Mouse (Mus musculus): Measurements from ENCODE around the gene Gm11639. TPM values are rescaled to one million over a fixed set of nuclear protein-coding genes. Genes with fewer than 3 reads are reported as not detected.

Gm11639 gene
- total and polyA plus RNA-seq, 2 experiments from 2014 or later = 0.05 to 0.17 TPM

DNA sequence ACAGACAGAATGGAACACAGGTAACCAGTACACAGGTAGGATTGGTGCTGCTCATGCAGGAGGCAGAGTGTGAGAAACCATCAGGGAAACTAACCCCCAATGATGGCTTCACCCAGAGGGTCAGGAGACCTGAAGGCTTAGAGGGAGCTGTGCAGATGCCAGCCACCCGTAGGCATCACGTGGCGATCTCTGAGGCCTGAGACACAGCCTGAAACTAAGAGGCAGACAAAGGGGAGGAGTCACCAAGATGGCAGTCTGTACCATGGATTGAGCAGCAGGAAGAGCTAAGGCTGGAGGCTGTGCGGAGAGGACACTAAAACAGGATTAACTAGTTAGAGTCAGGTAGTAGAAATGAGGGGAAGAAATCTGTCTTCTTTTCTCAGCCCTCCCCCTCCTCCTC is 465.2 kb downstream of the Gm11639 start:
- Histone ChIP-seq H3K4me1 (ENCODE audit: insufficient read depth) (no peaks in the 10 kb centered on the region), H3K4me2 (ENCODE audit: low read depth) (no peak overlapping the region), H3K9ac (no peak overlapping the region), H3K27ac (ENCODE audit: low read depth, low read length) (no peak overlapping the region), H3K9me3 (ENCODE audit: low read length) (no peaks in the 10 kb centered on the region), H3K4me3 (ENCODE audit: low read depth, low read length) (no peak overlapping the region), H3K27me3 (ENCODE audit: insufficient read depth, low read length) (no peaks in the 10 kb centered on the region), H3K36me3 (ENCODE audit: insufficient read depth) (no peaks in the 10 kb centered on the region)
- 67% methylated on average over 4 of the region's 4 CpGs for WGBS
- TF ChIP-seq CTCF (IDR thresholded peaks at IDR 0.05; ENCODE audit: low read depth) = no peak
- no peak for ATAC-seq
- DNase-seq = no peak

DNA sequence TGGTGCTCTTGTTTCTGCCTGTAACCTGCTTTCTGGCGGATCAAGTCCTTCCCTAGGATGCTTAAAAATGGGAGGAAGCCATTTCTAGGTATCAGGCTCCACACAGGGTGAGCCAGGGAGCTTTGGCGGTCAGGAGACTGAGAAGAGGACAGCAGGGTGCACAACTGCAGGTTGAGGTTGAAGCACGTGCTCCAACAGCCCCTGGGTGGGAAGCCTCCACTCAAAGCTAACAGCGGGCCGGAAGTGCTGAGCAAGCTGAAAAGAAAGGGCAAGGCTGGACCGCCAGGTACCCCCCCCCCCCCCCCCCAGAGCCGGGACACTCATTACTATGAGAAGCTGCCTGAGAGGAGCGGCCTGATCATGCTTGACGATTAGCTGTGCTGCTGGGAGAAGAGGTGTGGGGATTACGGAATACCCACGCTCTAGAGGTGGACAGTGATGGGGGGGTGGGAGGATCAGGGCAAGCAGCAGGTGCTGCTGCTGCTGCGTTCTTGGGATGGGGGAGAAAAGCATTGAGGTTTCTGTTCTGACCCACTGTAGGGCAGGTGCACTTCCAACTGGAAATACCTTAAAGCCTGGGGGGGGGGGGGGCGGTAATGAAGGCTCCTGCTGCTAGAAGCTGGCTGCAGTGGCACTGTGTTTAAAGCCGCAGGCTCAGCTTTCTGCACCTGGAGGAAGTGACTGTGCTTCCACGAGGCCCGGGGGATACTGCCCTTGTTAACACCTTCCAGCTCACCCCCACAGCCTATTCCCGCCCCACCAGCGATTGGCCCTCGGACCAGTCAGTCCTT is 465.9 kb downstream of the Gm11639 start:
- ATAC-seq (no peak), DNase-seq (no peak)
- H3K9ac ChIP-seq = 0 out of 2 replicates have a peak overlapping the region, but pooled peaks have one; percentile 14
- TF ChIP-seq CTCF (IDR thresholded peaks at IDR 0.05; ENCODE audit: low read depth) = no peak
- no peaks in the 10 kb centered on the region for H3K9me3 ChIP-seq (ENCODE audit: low read length)
- no peak overlapping the region for H3K4me3 ChIP-seq (ENCODE audit: low read depth, low read length)
- no peaks in the 10 kb centered on the region for H3K36me3 ChIP-seq (ENCODE audit: insufficient read depth)
- H3K4me1 ChIP-seq (ENCODE audit: insufficient read depth) = no peaks in the 10 kb centered on the region
- H3K27me3 ChIP-seq (ENCODE audit: insufficient read depth, low read length) = no peaks in the 10 kb centered on the region
- WGBS = 23% methylated on average over 18 of the region's 19 CpGs
- no peak overlapping the region for H3K4me2 ChIP-seq (ENCODE audit: low read depth)
- H3K27ac ChIP-seq (ENCODE audit: low read depth, low read length) = no peak overlapping the region

DNA sequence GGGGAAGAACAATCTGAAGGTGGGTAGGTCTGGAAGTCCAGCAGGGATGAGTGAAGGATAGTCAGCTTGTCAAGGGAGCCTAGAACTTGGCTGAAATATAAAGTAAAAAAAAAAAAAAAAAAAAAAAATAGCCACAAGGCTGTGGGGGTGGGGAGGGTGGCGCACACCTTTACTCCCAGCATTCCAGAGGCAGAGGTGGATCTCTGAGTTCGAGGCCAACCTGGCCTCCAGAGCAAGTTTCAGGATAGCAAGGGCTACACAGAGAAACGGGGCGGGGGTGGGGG is 466.5 kb downstream of the Gm11639 start:
- no peak for TF ChIP-seq CTCF (IDR thresholded peaks at IDR 0.05; ENCODE audit: low read depth)
- 72% methylated on average over 3 of the region's 4 CpGs for WGBS
- Histone ChIP-seq H3K27me3 (ENCODE audit: insufficient read depth, low read length) (no peaks in the 10 kb centered on the region), H3K9me3 (ENCODE audit: low read length) (no peaks in the 10 kb centered on the region), H3K4me3 (ENCODE audit: low read depth, low read length) (no peak overlapping the region), H3K9ac (no peak overlapping the region), H3K27ac (ENCODE audit: low read depth, low read length) (no peak overlapping the region), H3K36me3 (ENCODE audit: insufficient read depth) (no peaks in the 10 kb centered on the region), H3K4me2 (ENCODE audit: low read depth) (no peak overlapping the region), H3K4me1 (ENCODE audit: insufficient read depth) (no peaks in the 10 kb centered on the region)
- no peak for ATAC-seq
- DNase-seq = no peak

DNA sequence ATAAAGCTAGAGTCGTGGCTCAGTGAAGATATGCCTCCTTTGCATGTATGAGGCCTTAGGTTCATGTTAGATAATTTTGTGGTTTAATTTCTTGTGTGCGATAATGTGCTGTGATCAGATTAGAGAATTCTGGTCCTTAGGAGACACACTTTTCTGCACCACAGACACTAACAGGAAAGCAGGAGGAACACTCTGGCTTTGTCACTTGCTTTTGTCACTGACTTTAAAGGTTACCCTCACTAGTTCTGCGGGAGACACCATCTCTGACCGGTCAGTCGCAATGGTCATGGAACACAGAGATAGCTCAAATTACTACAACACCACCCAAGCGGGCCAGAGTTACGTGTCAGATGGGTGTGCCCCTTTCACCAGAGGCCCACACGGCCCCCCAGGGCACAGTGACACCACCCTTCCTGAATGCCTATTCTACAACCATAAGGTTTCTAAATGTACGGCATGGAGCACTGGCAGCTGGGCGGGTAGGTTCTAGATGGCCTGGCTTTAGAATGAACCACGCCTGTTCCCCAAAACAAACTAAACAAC is 466.9 kb downstream of the Gm11639 start:
- ATAC-seq (no peak), DNase-seq (no peak)
- H3K36me3 ChIP-seq (ENCODE audit: insufficient read depth) = no peaks in the 10 kb centered on the region
- no peaks in the 10 kb centered on the region for H3K9me3 ChIP-seq (ENCODE audit: low read length)
- H3K4me3 ChIP-seq (ENCODE audit: low read depth, low read length) = no peak overlapping the region
- no peak overlapping the region for H3K27ac ChIP-seq (ENCODE audit: low read depth, low read length)
- no peak overlapping the region for H3K4me2 ChIP-seq (ENCODE audit: low read depth)
- no peak overlapping the region for H3K9ac ChIP-seq
- no peaks in the 10 kb centered on the region for H3K4me1 ChIP-seq (ENCODE audit: insufficient read depth)
- H3K27me3 ChIP-seq (ENCODE audit: insufficient read depth, low read length) = no peaks in the 10 kb centered on the region
- WGBS = 85% methylated on average over 11 of the region's 11 CpGs
- TF ChIP-seq CTCF (IDR thresholded peaks at IDR 0.05; ENCODE audit: low read depth) = no peak

DNA sequence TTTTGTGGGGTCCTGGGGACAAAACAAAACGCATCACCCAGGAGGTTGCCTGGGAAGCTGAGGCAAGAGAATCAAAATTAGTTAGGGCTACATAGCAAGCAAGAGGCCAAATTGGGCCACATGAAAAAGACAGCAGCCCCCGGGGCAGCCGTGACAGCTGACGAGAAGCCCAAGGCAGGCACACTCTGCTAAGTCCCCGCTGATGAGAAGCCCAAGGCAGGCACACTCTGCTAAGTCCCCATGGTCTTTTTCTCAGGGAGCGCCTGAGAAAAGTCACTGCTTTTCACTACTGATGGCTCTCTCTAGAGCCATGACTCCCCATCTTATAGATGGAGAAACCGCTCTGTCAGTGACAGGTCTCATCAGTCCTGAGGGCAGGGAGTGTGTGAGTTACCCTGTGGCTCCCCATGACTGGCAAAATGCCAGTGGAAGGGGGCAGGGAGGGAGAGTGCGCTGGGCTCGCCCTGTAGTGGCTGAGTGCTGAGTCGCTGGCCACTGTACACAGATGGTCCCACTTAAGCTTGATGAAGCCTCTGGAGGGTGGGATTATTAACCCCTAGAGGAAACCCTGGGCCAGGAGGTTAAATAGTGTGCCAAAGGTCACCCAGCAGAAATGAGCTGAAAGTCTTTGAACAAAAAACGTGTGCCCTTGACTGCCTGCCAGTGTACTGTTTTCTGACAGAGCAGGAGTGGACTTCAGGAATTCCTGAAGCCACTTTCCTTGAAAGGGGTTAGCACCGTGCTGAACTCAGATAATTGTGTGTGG is 467.7 kb downstream of the Gm11639 start:
- H3K36me3 ChIP-seq (ENCODE audit: insufficient read depth) = no peaks in the 10 kb centered on the region
- H3K9me3 ChIP-seq (ENCODE audit: low read length) = no peaks in the 10 kb centered on the region
- 35% methylated on average over 12 of the region's 12 CpGs for WGBS
- H3K4me1 ChIP-seq (ENCODE audit: insufficient read depth) = no peaks in the 10 kb centered on the region
- TF ChIP-seq CTCF (IDR thresholded peaks at IDR 0.05; ENCODE audit: low read depth) = no peak
- H3K27ac ChIP-seq (ENCODE audit: low read depth, low read length) = no peak overlapping the region
- DNase-seq (peak; percentile 12), ATAC-seq (peak; percentile 59)
- no peak overlapping the region for H3K4me3 ChIP-seq (ENCODE audit: low read depth, low read length)
- no peak overlapping the region for H3K9ac ChIP-seq
- no peak overlapping the region for H3K4me2 ChIP-seq (ENCODE audit: low read depth)
- H3K27me3 ChIP-seq (ENCODE audit: insufficient read depth, low read length) = no peaks in the 10 kb centered on the region

DNA sequence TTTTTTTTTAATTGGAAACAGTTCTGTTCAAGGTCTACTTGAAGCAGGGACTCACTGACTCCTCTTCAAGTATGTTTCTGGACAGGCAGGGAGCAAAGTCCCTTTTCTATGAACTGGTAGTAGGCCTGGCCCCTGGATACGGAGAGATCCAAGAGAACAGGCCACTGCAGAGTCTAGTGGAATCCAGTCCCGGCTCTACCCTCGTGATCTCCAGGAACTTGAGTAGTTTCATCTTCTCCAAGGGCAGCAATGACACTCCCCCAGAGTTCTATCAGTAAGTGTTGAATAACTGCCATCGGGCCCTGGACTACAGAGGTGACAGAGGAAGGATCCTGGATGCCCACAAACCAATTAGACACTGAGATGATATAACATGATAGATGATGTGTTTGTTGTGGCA is 470.4 kb downstream of the Gm11639 start:
- Histone ChIP-seq H3K4me1 (ENCODE audit: insufficient read depth) (no peaks in the 10 kb centered on the region), H3K27me3 (ENCODE audit: insufficient read depth, low read length) (no peaks in the 10 kb centered on the region), H3K4me2 (ENCODE audit: low read depth) (no peak overlapping the region), H3K4me3 (ENCODE audit: low read depth, low read length) (no peak overlapping the region), H3K9ac (no peak overlapping the region), H3K27ac (ENCODE audit: low read depth, low read length) (no peak overlapping the region), H3K9me3 (ENCODE audit: low read length) (no peaks in the 10 kb centered on the region), H3K36me3 (ENCODE audit: insufficient read depth) (no peaks in the 10 kb centered on the region)
- no peak for ATAC-seq
- 89% methylated on average over 4 of the region's 4 CpGs for WGBS
- no peak for DNase-seq
- TF ChIP-seq CTCF (IDR thresholded peaks at IDR 0.05; ENCODE audit: low read depth) = no peak

DNA sequence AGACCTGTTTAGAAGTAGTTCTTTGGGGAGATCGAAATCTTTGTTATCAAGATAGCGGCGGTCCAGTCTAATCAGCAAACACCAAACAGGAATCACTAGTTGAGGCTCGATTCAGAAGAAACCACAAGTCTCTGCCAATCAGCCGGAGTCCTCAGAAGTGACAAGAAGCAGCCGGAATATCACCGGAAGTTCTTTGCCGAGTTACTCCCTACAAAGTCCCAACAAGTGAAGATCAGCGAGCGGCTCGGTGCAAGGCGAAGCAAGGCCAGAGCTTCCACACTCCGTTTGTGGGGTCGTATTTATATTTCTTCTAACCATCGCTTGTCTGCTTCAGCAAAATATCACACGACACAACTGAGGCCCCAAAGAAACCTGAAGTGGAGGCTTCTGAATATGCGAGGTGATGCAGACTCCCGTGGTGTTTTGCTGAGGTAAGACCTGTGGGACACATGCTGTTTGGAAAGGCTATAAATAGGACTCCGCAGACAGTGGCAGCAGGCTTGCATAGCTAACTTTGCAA is 471.3 kb downstream of the Gm11639 start:
- Histone ChIP-seq H3K9ac (no peak overlapping the region), H3K4me1 (ENCODE audit: insufficient read depth) (no peaks in the 10 kb centered on the region), H3K27me3 (ENCODE audit: insufficient read depth, low read length) (no peaks in the 10 kb centered on the region), H3K4me3 (ENCODE audit: low read depth, low read length) (no peak overlapping the region), H3K9me3 (ENCODE audit: low read length) (no peaks in the 10 kb centered on the region), H3K27ac (ENCODE audit: low read depth, low read length) (no peak overlapping the region), H3K36me3 (ENCODE audit: insufficient read depth) (no peaks in the 10 kb centered on the region), H3K4me2 (ENCODE audit: low read depth) (no peak overlapping the region)
- no peak for TF ChIP-seq CTCF (IDR thresholded peaks at IDR 0.05; ENCODE audit: low read depth)
- DNase-seq = no peak
- WGBS = 89% methylated on average over 19 of the region's 19 CpGs
- no peak for ATAC-seq
